Mouse (Mus musculus): ENCODE measurements around the gene Gm20538. TPM values are rescaled to one million over a fixed set of nuclear protein-coding genes. Genes with fewer than 3 reads are reported as not detected.

Gm20538 gene
- polyA plus RNA-seq, 1 experiment from 2014 or later = not detected

- H3K36me3 ChIP-seq (replicated peaks; ENCODE audit: insufficient read depth, low read length) = no peaks in the 10 kb centered on the region
- 30% methylated on average over 7 of the region's 7 CpGs for WGBS (ENCODE audit: insufficient replicate concordance)
- peak; percentile 46; the same call in 1 of the 2 replicates for TF ChIP-seq EP300 (IDR thresholded peaks at IDR 0.05; ENCODE audit: low read depth)
- peak; percentile 37 for TF ChIP-seq CTCF (IDR thresholded peaks at IDR 0.05; ENCODE audit: low read depth)
- H3K9me3 ChIP-seq (ENCODE audit: low read length) = no peaks in the 10 kb centered on the region
- H3K4me1 ChIP-seq (ENCODE audit: insufficient read depth) = peaks cover 4% of the 10 kb centered on the region; the same call in 1 of the 2 replicates
- peak; percentile 72 for ATAC-seq
- no peak overlapping the region for H3K4me2 ChIP-seq (ENCODE audit: low read depth, low read length)
- peak; percentile 36 for DNase-seq
- no peak overlapping the region for H3K9ac ChIP-seq (replicated peaks)
- H3K27ac ChIP-seq (ENCODE audit: low read depth) = no peak overlapping the region
- H3K4me3 ChIP-seq (ENCODE audit: low read depth, low read length) = no peak overlapping the region
- peaks cover 16% of the 10 kb centered on the region for H3K27me3 ChIP-seq (ENCODE audit: insufficient read depth, low read length)
Observed at GRCm38 (mm10) chr19:44519152-44519551, 33.5 kb downstream of the Gm20538 start.

GRCm38 (mm10) chr19:44517996-44518768, 34.4 kb downstream of the Gm20538 start:
- Histone ChIP-seq H3K4me2 (ENCODE audit: low read depth, low read length) (no peak overlapping the region), H3K36me3 (replicated peaks; ENCODE audit: insufficient read depth, low read length) (no peaks in the 10 kb centered on the region), H3K27me3 (ENCODE audit: insufficient read depth, low read length) (peaks cover 25% of the 10 kb centered on the region), H3K4me3 (ENCODE audit: low read depth, low read length) (no peak overlapping the region), H3K9ac (replicated peaks) (no peak overlapping the region), H3K9me3 (ENCODE audit: low read length) (no peaks in the 10 kb centered on the region), H3K27ac (ENCODE audit: low read depth) (no peak overlapping the region), H3K4me1 (ENCODE audit: insufficient read depth) (peaks cover 4% of the 10 kb centered on the region; the same call in 1 of the 2 replicates)
- ATAC-seq (no peak), DNase-seq (no peak)
- 72% methylated on average over 12 of the region's 12 CpGs for WGBS (ENCODE audit: insufficient replicate concordance)
- TF ChIP-seq EP300 (IDR thresholded peaks at IDR 0.05; ENCODE audit: low read depth) (no peak), CTCF (IDR thresholded peaks at IDR 0.05; ENCODE audit: low read depth) (peak; percentile 35)

- H3K9me3 ChIP-seq (ENCODE audit: low read length) = no peaks in the 10 kb centered on the region
- no peak for DNase-seq
- peaks cover 11% of the 10 kb centered on the region for H3K4me1 ChIP-seq (ENCODE audit: insufficient read depth)
- 43% methylated on average over 6 of the region's 6 CpGs for WGBS (ENCODE audit: insufficient replicate concordance)
- no peak for ATAC-seq
- H3K9ac ChIP-seq (replicated peaks) = no peak overlapping the region
- TF ChIP-seq CTCF (IDR thresholded peaks at IDR 0.05; ENCODE audit: low read depth) (no peak), EP300 (IDR thresholded peaks at IDR 0.05; ENCODE audit: low read depth) (no peak)
- no peak overlapping the region for H3K4me3 ChIP-seq (ENCODE audit: low read depth, low read length)
- H3K27me3 ChIP-seq (ENCODE audit: insufficient read depth, low read length) = peaks cover 49% of the 10 kb centered on the region
- H3K4me2 ChIP-seq (ENCODE audit: low read depth, low read length) = no peak overlapping the region
- H3K36me3 ChIP-seq (replicated peaks; ENCODE audit: insufficient read depth, low read length) = no peaks in the 10 kb centered on the region
- H3K27ac ChIP-seq (ENCODE audit: low read depth) = no peak overlapping the region
Observed at GRCm38 (mm10) chr19:44515769-44516168, 36.9 kb downstream of the Gm20538 start.

GRCm38 (mm10) chr19:44514521-44515451, 37.8 kb downstream of the Gm20538 start:
- no peak overlapping the region for H3K27ac ChIP-seq (ENCODE audit: low read depth)
- ATAC-seq (no peak), DNase-seq (no peak)
- no peaks in the 10 kb centered on the region for H3K36me3 ChIP-seq (replicated peaks; ENCODE audit: insufficient read depth, low read length)
- no peaks in the 10 kb centered on the region for H3K9me3 ChIP-seq (ENCODE audit: low read length)
- H3K4me1 ChIP-seq (ENCODE audit: insufficient read depth) = peaks cover 12% of the 10 kb centered on the region
- no peak overlapping the region for H3K4me3 ChIP-seq (ENCODE audit: low read depth, low read length)
- no peak overlapping the region for H3K4me2 ChIP-seq (ENCODE audit: low read depth, low read length)
- TF ChIP-seq EP300 (IDR thresholded peaks at IDR 0.05; ENCODE audit: low read depth) = no peak
- TF ChIP-seq CTCF (IDR thresholded peaks at IDR 0.05; ENCODE audit: low read depth) = no peak
- 37% methylated on average over 14 of the region's 14 CpGs for WGBS (ENCODE audit: insufficient replicate concordance)
- H3K9ac ChIP-seq (replicated peaks) = no peak overlapping the region
- peaks cover 59% of the 10 kb centered on the region for H3K27me3 ChIP-seq (ENCODE audit: insufficient read depth, low read length)

DNA sequence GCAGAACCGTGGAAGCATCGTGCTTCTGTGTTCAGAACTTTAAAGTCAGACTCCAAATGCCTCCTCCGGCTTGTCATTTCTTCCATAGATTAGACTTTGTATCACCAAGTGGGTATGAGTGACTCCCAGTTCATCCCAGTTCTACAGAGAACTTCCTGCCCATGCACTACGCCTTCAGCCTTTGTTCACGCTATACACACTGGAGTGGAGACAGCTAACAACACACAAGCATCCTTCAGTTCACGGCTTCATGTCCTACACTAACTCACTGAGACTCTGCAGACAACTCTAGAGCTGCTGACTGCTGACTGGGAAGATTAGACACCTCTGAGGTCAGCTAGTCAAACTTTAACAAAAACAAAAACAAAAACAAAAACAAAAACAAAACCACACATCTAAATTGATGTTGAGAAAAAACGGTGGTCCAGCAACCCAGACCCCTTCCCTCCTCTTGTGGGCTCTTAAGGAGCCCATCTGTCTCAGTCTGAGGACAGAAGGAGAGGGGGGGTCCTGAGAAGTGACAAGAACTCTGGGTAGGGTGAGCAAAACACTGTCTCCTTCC, 38.6 kb downstream of the Gm20538 start:
- Histone ChIP-seq H3K36me3 (replicated peaks; ENCODE audit: insufficient read depth, low read length) (no peaks in the 10 kb centered on the region), H3K27me3 (ENCODE audit: insufficient read depth, low read length) (peaks cover 65% of the 10 kb centered on the region), H3K4me1 (ENCODE audit: insufficient read depth) (peaks cover 10% of the 10 kb centered on the region), H3K4me3 (ENCODE audit: low read depth, low read length) (no peak overlapping the region), H3K27ac (ENCODE audit: low read depth) (no peak overlapping the region), H3K9ac (replicated peaks) (no peak overlapping the region), H3K4me2 (ENCODE audit: low read depth, low read length) (no peak overlapping the region), H3K9me3 (ENCODE audit: low read length) (no peaks in the 10 kb centered on the region)
- ATAC-seq = no peak
- TF ChIP-seq EP300 (IDR thresholded peaks at IDR 0.05; ENCODE audit: low read depth) (no peak), CTCF (IDR thresholded peaks at IDR 0.05; ENCODE audit: low read depth) (no peak)
- 24% methylated on average over 7 of the region's 7 CpGs for whole genome bisulfite sequencing (ENCODE audit: insufficient replicate concordance)
- DNase-seq = no peak

Data from liver, postnatal 0 days (tissue).